Mouse (Mus musculus): ENCODE results near the gene Cacng3. TPM values are rescaled to one million over a fixed set of nuclear protein-coding genes. Genes with fewer than 3 reads are reported as not detected.

Gene Cacng3
- total and polyA plus RNA-seq, 2 experiments from 2014 or later = 12.6 to 28.2 TPM

DNA sequence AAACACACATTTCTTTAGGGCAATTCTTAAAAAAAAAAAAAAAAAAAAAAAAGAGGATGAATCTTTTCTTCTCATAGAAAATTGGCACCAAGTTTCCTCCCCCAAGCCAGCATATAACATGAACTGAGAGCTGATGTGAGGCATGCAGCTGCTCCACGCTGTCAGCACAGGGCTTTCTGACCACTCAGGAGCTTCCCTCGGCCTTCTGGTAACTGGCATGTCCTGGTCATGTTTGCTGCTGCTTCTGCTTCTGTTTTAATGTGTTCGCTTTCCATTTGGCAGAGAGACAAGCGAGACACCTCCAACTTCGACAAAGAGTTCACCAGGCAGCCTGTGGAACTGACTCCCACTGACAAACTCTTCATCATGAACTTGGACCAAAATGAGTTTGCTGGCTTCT lies 36.8 kb upstream of the Cacng3 start:
- ATAC-seq (no peak), DNase-seq (no peak)
- H3K4me1 ChIP-seq (ENCODE audit: insufficient read depth) = no peaks in the 10 kb centered on the region
- H3K4me3 ChIP-seq (ENCODE audit: low read depth, low read length) = no peak overlapping the region
- H3K4me2 ChIP-seq (ENCODE audit: low read depth) = no peak overlapping the region
- H3K9ac ChIP-seq = no peak overlapping the region
- H3K9me3 ChIP-seq (ENCODE audit: low read length) = no peaks in the 10 kb centered on the region
- TF ChIP-seq CTCF (IDR thresholded peaks at IDR 0.05; ENCODE audit: low read depth) = no peak
- 90% methylated on average over 5 of the region's 5 CpGs for WGBS
- no peak overlapping the region for H3K27ac ChIP-seq (ENCODE audit: low read depth, low read length)
- H3K27me3 ChIP-seq (ENCODE audit: insufficient read depth, low read length) = no peaks in the 10 kb centered on the region
- H3K36me3 ChIP-seq (ENCODE audit: insufficient read depth) = no peaks in the 10 kb centered on the region

DNA sequence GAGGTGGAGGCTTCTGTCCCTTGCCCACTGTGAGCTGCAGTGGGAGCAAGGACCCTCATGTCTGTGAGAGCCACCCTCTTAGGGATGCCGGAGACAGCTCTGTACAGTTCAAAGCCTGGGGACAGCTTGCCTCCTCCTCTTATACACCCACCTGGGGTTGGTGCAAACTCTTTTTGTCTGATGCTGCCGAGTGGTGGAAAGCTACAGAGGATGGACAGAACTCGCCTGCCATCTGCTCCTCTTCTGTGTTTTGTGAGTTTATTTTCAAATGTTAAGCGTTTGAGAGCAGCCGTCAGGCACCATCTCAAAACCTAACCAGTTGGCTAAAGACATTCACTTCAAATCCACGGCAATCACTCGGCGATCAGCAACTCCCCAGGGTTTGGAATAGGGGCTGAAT lies 26.6 kb upstream of the Cacng3 start:
- no peak for ATAC-seq
- no peaks in the 10 kb centered on the region for H3K27me3 ChIP-seq (ENCODE audit: insufficient read depth, low read length)
- 70% methylated on average over 8 of the region's 8 CpGs for WGBS
- no peak overlapping the region for H3K27ac ChIP-seq (ENCODE audit: low read depth, low read length)
- no peaks in the 10 kb centered on the region for H3K36me3 ChIP-seq (ENCODE audit: insufficient read depth)
- peak; percentile 10 for DNase-seq
- H3K9ac ChIP-seq = no peak overlapping the region
- H3K4me1 ChIP-seq (ENCODE audit: insufficient read depth) = no peaks in the 10 kb centered on the region
- H3K4me2 ChIP-seq (ENCODE audit: low read depth) = no peak overlapping the region
- TF ChIP-seq CTCF (IDR thresholded peaks at IDR 0.05; ENCODE audit: low read depth) = no peak
- no peaks in the 10 kb centered on the region for H3K9me3 ChIP-seq (ENCODE audit: low read length)
- H3K4me3 ChIP-seq (ENCODE audit: low read depth, low read length) = no peak overlapping the region

DNA sequence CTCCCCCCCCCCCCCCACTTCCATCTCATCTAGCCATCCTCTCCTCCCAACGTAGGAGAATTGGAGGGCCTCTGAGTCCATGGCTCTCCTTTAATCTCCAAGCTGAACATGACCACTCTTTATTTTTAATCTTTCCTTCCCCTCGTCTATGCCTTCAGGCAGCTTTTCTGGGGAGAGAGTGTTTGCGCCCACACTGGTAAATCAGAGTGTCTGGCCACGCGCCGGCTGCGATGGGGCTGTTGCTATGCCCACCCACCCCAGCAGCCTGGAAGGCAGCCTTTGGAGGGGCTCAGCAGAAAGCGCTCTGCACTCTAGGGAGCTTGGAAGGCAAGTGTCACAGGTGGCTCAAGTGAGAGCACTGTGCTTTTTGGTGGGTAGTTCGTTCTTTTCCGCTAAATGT lies 21.0 kb upstream of the Cacng3 start:
- DNase-seq (no peak), ATAC-seq (no peak)
- Histone ChIP-seq H3K27me3 (ENCODE audit: insufficient read depth, low read length) (no peaks in the 10 kb centered on the region), H3K36me3 (ENCODE audit: insufficient read depth) (no peaks in the 10 kb centered on the region), H3K4me2 (ENCODE audit: low read depth) (no peak overlapping the region), H3K9me3 (ENCODE audit: low read length) (no peaks in the 10 kb centered on the region), H3K27ac (ENCODE audit: low read depth, low read length) (no peak overlapping the region), H3K4me1 (ENCODE audit: insufficient read depth) (no peaks in the 10 kb centered on the region), H3K9ac (no peak overlapping the region), H3K4me3 (ENCODE audit: low read depth, low read length) (no peak overlapping the region)
- WGBS = 83% methylated on average over 10 of the region's 10 CpGs
- TF ChIP-seq CTCF (IDR thresholded peaks at IDR 0.05; ENCODE audit: low read depth) = no peak

DNA sequence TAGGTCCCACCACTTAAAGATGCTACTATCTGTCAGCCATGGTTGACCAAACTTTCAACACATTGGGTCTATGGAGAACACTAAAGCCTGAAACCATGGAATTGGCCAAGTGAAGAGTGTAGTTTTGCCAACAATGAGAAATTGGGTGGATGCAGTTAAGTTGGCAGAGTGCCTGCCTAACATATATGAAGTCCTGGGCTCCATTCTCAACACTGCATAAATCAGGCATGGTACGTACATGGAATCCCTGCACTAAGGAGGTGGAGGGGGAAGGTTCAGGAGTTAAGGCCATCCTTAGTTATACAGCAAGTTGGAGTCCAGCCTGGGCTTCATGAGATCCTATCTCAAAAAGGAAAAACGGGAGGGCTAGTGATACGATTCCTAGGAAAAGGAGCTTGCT lies 17.8 kb upstream of the Cacng3 start:
- H3K4me2 ChIP-seq (ENCODE audit: low read depth) = no peak overlapping the region
- no peaks in the 10 kb centered on the region for H3K27me3 ChIP-seq (ENCODE audit: insufficient read depth, low read length)
- no peak overlapping the region for H3K4me3 ChIP-seq (ENCODE audit: low read depth, low read length)
- no peak overlapping the region for H3K27ac ChIP-seq (ENCODE audit: low read depth, low read length)
- no peaks in the 10 kb centered on the region for H3K9me3 ChIP-seq (ENCODE audit: low read length)
- no peak for TF ChIP-seq CTCF (IDR thresholded peaks at IDR 0.05; ENCODE audit: low read depth)
- no peak overlapping the region for H3K9ac ChIP-seq
- no peaks in the 10 kb centered on the region for H3K36me3 ChIP-seq (ENCODE audit: insufficient read depth)
- WGBS = 80% methylated on average over 3 of the region's 3 CpGs
- H3K4me1 ChIP-seq (ENCODE audit: insufficient read depth) = no peaks in the 10 kb centered on the region
- no peak for DNase-seq
- no peak for ATAC-seq

DNA sequence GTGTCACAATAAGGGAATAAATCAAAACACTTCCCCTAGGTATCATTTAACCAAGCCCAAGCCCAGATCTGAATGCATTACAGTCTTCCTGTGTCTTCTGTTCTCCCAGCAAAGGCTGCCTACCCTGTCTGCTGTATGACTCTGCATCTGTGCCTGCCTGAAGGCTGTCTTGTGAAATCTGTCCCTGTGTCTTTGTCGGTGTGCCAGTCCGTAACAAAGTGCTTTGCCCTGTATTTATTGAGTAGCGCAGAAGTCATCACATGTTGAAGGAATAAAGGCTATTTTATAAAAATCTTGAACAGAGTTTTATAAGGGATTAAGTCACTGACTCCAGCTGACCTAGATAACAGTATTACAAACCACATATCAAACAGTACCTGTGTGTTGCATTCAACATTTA lies 13.6 kb upstream of the Cacng3 start:
- ATAC-seq = no peak
- no peak overlapping the region for H3K4me2 ChIP-seq (ENCODE audit: low read depth)
- H3K27ac ChIP-seq (ENCODE audit: low read depth, low read length) = no peak overlapping the region
- H3K9ac ChIP-seq = no peak overlapping the region
- no peak for DNase-seq
- no peaks in the 10 kb centered on the region for H3K4me1 ChIP-seq (ENCODE audit: insufficient read depth)
- WGBS = 92% methylated on average over 3 of the region's 3 CpGs
- H3K9me3 ChIP-seq (ENCODE audit: low read length) = no peaks in the 10 kb centered on the region
- TF ChIP-seq CTCF (IDR thresholded peaks at IDR 0.05; ENCODE audit: low read depth) = no peak
- H3K27me3 ChIP-seq (ENCODE audit: insufficient read depth, low read length) = no peaks in the 10 kb centered on the region
- no peaks in the 10 kb centered on the region for H3K36me3 ChIP-seq (ENCODE audit: insufficient read depth)
- H3K4me3 ChIP-seq (ENCODE audit: low read depth, low read length) = no peak overlapping the region

DNA sequence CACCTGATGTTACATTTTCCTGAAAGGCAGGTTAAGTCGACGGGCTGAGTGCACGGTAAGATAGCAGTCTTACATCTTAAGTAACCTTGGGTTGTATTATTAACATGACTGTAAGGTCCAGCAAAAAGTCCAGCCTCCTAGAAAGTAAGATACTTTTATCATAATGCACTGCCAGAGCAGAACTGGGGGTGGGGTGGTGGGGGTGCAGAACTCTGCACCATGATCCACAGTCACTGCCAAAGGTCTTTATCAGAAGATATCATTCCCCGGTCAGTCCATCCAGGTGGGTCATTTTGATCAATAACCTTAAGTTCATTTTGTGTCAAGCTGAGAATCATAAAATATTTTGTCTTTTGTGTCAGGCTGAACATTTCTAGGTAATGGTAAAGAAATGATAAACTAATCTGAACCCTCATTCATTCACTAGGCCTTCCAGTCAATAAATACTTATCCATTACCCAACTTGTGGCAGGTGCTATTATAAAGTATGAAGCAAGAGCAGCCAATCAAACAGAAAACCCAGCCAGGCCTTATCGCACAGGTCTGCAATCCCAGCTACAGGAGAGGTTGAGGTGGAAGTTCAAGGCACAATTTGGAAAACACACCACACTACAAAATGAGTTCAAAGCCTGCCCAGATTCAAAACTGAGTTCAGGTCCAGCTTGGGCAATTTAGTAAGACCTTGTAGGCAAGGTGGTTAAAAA lies 12.7 kb upstream of the Cacng3 start:
- H3K9ac ChIP-seq = no peak overlapping the region
- H3K27ac ChIP-seq (ENCODE audit: low read depth, low read length) = no peak overlapping the region
- no peak overlapping the region for H3K4me3 ChIP-seq (ENCODE audit: low read depth, low read length)
- WGBS = 96% methylated on average over 5 of the region's 5 CpGs
- H3K4me1 ChIP-seq (ENCODE audit: insufficient read depth) = no peaks in the 10 kb centered on the region
- no peak overlapping the region for H3K4me2 ChIP-seq (ENCODE audit: low read depth)
- no peaks in the 10 kb centered on the region for H3K9me3 ChIP-seq (ENCODE audit: low read length)
- DNase-seq = no peak
- no peak for ATAC-seq
- no peak for TF ChIP-seq CTCF (IDR thresholded peaks at IDR 0.05; ENCODE audit: low read depth)
- H3K27me3 ChIP-seq (ENCODE audit: insufficient read depth, low read length) = no peaks in the 10 kb centered on the region
- no peaks in the 10 kb centered on the region for H3K36me3 ChIP-seq (ENCODE audit: insufficient read depth)

DNA sequence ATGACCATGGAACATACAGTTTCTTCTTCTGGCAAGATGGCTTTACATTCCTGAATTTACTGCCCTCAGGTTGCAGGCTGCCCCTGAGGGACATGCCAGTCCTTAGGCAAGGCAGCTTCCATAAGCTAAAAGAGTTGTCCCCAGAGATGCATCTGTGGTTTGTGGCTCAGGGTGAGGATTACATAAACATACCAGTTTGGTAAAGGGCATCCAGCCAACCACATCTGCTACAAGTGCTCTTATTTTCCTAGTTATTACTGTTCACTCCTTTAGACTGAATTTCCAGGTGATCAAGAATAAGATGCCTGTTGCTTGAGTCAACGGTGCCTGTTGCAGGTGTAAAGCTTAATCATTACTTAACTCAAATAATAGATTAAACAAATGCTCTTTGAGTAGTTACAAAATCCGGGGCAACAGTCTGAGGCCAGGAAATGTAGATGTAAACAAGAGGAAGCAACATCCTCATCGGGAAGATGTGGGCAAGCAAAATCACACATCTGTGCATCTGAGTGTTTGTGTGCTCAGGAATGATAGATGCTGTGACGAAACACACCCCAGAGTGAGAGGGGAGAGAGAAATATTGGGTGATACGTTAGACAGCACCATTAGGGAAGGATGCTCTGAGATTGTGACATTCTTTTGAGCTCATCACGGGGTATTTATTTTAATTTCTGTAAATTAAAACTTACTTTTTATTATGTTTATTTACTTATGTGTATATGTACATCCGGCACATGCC lies 4.8 kb upstream of the Cacng3 start:
- Histone ChIP-seq H3K4me3 (ENCODE audit: low read depth, low read length) (no peak overlapping the region), H3K9me3 (ENCODE audit: low read length) (no peaks in the 10 kb centered on the region), H3K27ac (ENCODE audit: low read depth, low read length) (no peak overlapping the region), H3K27me3 (ENCODE audit: insufficient read depth, low read length) (no peaks in the 10 kb centered on the region), H3K9ac (no peak overlapping the region), H3K4me2 (ENCODE audit: low read depth) (no peak overlapping the region), H3K36me3 (ENCODE audit: insufficient read depth) (no peaks in the 10 kb centered on the region), H3K4me1 (ENCODE audit: insufficient read depth) (no peaks in the 10 kb centered on the region)
- no peak for DNase-seq
- 78% methylated on average over 7 of the region's 7 CpGs for WGBS
- TF ChIP-seq CTCF (IDR thresholded peaks at IDR 0.05; ENCODE audit: low read depth) = no peak
- no peak for ATAC-seq
